Mouse (Mus musculus): Measurements from ENCODE around the gene Kbtbd13. TPM values are rescaled to one million over a fixed set of nuclear protein-coding genes. Genes with fewer than 3 reads are reported as not detected.

The Kbtbd13 gene
- total and polyA plus RNA-seq, 3 experiments = not detected

DNA sequence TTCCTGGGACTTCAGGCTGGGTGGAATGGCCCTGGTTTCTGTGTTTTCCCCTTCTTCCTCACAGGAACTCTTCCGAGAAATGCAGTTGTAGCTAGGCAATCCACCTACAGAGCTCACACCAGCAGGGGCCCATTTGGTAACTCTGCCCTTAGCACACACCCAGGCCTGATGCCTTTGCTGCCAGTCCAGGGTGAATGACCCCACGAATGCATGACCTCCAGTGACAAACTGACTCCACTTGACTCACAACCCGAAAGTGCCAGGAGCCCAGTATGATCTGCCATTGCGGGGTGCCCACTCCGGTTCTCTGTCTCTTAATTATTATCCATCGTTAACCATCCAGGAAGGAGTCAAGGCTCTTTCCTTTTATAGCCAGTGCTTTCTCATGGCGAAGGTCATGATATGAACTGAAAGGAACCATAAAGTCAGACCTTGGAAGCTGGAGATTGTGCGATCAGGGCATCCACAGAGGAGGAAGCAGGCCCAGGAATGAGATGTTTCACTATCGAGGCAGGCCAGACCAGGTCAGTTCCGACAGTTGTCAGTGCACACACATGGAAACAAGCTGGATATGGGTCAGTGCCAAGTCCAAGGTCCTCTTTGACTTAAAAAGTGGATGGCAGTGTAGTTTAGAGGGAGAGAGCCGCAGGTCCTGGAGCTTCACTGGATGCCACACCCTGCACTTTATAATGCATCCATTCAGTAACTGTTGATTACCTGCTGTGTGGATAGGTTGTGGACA lies 31.5 kb upstream of the Kbtbd13 start, which contains the start of gene Slc51b:
Gene Slc51b (minus strand): TSS at position 196 of the 742 bp plus-strand sequence.
- H3K4me3 ChIP-seq (replicated peaks in 1 of 3; ENCODE audit: low read depth in 2 of 3, low read length in 2 of 3, poor library complexity in 1 of 3) = no peak within 1 kb of the TSS

DNA sequence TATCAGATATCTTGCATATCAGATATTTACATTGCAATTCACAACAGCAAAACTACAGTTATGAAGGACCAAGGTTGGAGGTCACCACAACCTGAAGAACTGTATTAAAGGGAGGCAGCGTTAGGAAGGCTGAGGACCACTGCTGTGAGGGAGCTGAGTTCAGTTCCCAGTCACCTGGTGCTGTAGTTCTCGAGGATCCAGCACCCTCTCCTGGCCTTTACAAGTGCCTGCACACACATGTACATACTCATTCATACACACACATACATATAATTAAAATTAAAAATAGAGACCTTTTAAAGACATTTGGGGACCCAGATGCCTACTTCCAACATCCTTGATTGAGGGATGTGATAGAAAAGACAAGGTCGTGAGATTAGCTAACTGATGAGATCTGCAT lies 28.2 kb upstream of the Kbtbd13 start:
- TF ChIP-seq RAD21 (IDR thresholded peaks at IDR 0.05; ENCODE audit: low read depth, low read length) (peak; percentile 38), TBP (conservative IDR thresholded peaks at IDR 0.05; ENCODE audit: low read depth, low read length) (no peak), CTCF (conservative IDR thresholded peaks at IDR 0.05 in 1 of 2, IDR thresholded peaks at IDR 0.05 in 1 of 2; ENCODE audit: low read depth in 2 of 2, low read length in 2 of 2) (peak in 1 of 2 experiments; percentile 50; a peak in 2 of 4 replicates), IRF4 (IDR thresholded peaks at IDR 0.05; ENCODE audit: low read depth, low read length) (no peak)
- H3K9me3 ChIP-seq (replicated peaks; ENCODE audit: low read length) = no peaks in the 10 kb centered on the region
- H3K9ac ChIP-seq (ENCODE audit: insufficient read depth, low read depth) = no peak overlapping the region
- in situ Hi-C loops (cut with MboI; ENCODE audit: low pct_ligation_motif_present, low pct_unique_long_range_greater_than_20kb, low sequenced_read_pairs) (loop anchor here (10.0 kb wide), 1 partner anchor 195 kb away; no protein-coding TSS in a partner anchor), dilution Hi-C loops (cut with MboI; ENCODE audit: extremely low pct_ligation_motif_present, extremely low pct_unique_long_range_greater_than_20kb, low sequenced_read_pairs) (no loop called here)
- H3K4me1 ChIP-seq (ENCODE audit: control insufficient read depth in 1 of 2, insufficient read depth in 2 of 2) = peaks cover 0 to 5% of the 10 kb centered on the region in 2 experiments; a peak in 2 of 4 replicates
- H3K36me3 ChIP-seq (replicated peaks in 1 of 2; ENCODE audit: control insufficient read depth in 1 of 2, insufficient read depth in 1 of 2, low read length in 1 of 2) = no peaks in the 10 kb centered on the region
- no peak overlapping the region for H3K4me2 ChIP-seq (ENCODE audit: insufficient read depth, low read depth, poor library complexity, severe bottlenecking)
- no peak for DNase-seq (ENCODE audit: extremely low read depth)
- H3K79me2 ChIP-seq (replicated peaks; ENCODE audit: control insufficient read depth, extremely low read depth, insufficient read depth, poor library complexity, severe bottlenecking) = no peaks in the 10 kb centered on the region
- H3K27ac ChIP-seq (ENCODE audit: insufficient read depth, low read depth) = no peak overlapping the region
- no peak overlapping the region for H3K4me3 ChIP-seq (replicated peaks in 1 of 3; ENCODE audit: low read depth in 2 of 3, low read length in 2 of 3, poor library complexity in 1 of 3)
- H3K27me3 ChIP-seq (replicated peaks) = no peaks in the 10 kb centered on the region

More for the DNA sequence above, 31.5 kb upstream of the Kbtbd13 start, which contains the start of gene Slc51b:
- dilution Hi-C loops (cut with MboI; ENCODE audit: extremely low pct_ligation_motif_present, extremely low pct_unique_long_range_greater_than_20kb, low sequenced_read_pairs) (no loop called here), in situ Hi-C loops (cut with MboI; ENCODE audit: low pct_ligation_motif_present, low pct_unique_long_range_greater_than_20kb, low sequenced_read_pairs) (loop anchor here (10.0 kb wide), 1 partner anchor 198 kb away; no protein-coding TSS in a partner anchor)
- no peak for DNase-seq (ENCODE audit: extremely low read depth)
- Histone ChIP-seq H3K9ac (ENCODE audit: insufficient read depth, low read depth) (no peak within 1 kb of the TSS), H3K4me1 (ENCODE audit: control insufficient read depth in 1 of 2, insufficient read depth in 2 of 2) (peaks cover 0 to 9% of the 10 kb centered on the region in 2 experiments; a peak in 2 of 4 replicates), H3K36me3 (replicated peaks in 1 of 2; ENCODE audit: control insufficient read depth in 1 of 2, insufficient read depth in 1 of 2, low read length in 1 of 2) (no peaks in the 10 kb centered on the region), H3K27ac (ENCODE audit: insufficient read depth, low read depth) (no peak within 1 kb of the TSS), H3K9me3 (replicated peaks; ENCODE audit: low read length) (no peaks in the 10 kb centered on the region), H3K79me2 (replicated peaks; ENCODE audit: control insufficient read depth, extremely low read depth, insufficient read depth, poor library complexity, severe bottlenecking) (no peaks in the 10 kb centered on the region), H3K4me2 (ENCODE audit: insufficient read depth, low read depth, poor library complexity, severe bottlenecking) (no peak within 1 kb of the TSS), H3K27me3 (replicated peaks) (no peaks in the 10 kb centered on the region)
- TF ChIP-seq MXI1 (IDR thresholded peaks at IDR 0.05; ENCODE audit: low read depth, low read length) (no peak), ZMIZ1 (IDR thresholded peaks at IDR 0.05; ENCODE audit: low read depth, low read length) (no peak), USF1 (IDR thresholded peaks at IDR 0.05; ENCODE audit: low read depth, low read length) (no peak)

DNA sequence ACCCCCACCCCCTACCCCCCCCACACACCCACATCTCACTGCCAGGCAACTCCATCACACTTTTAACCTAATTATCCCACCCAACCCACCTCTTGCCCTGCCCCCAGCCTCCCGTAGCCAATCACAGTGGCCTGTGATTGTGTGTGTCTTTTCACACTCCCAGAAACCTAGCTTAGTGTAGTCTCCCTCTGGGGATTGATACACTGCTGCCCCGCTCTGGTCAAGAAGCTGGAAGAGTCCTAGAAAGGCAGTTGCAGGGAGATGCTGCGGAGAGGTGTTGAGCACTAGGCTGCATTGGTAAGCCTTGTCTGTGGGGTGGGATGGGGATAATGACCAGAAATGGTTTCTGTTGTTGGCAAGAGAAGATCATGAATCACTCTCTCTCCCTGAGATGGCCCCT lies 26.3 kb upstream of the Kbtbd13 start:
- Histone ChIP-seq H3K4me2 (ENCODE audit: insufficient read depth, low read depth, poor library complexity, severe bottlenecking) (no peak overlapping the region), H3K27me3 (replicated peaks) (peaks cover 2% of the 10 kb centered on the region)
- in situ Hi-C loops (cut with MboI; ENCODE audit: low pct_ligation_motif_present, low pct_unique_long_range_greater_than_20kb, low sequenced_read_pairs) = no loop called here

More for the DNA sequence above, 26.3 kb upstream of the Kbtbd13 start:
- DNase-seq (ENCODE audit: extremely low read depth) = no peak
- no peaks in the 10 kb centered on the region for H3K36me3 ChIP-seq (replicated peaks in 1 of 2; ENCODE audit: control insufficient read depth in 1 of 2, insufficient read depth in 1 of 2, low read length in 1 of 2)
- no peaks in the 10 kb centered on the region; a peak in 1 of 4 replicates for H3K4me1 ChIP-seq (ENCODE audit: control insufficient read depth in 1 of 2, insufficient read depth in 2 of 2)
- TF ChIP-seq CTCF (conservative IDR thresholded peaks at IDR 0.05 in 1 of 2, IDR thresholded peaks at IDR 0.05 in 1 of 2; ENCODE audit: low read depth in 2 of 2, low read length in 2 of 2) (0 out of 4 replicates have a peak, but pooled peaks of 1 of the 2 experiments have one; percentile 8), HCFC1 (IDR thresholded peaks at IDR 0.05; ENCODE audit: low read depth, low read length) (no peak)
- no peak overlapping the region for H3K27ac ChIP-seq (ENCODE audit: insufficient read depth, low read depth)
- no peaks in the 10 kb centered on the region for H3K79me2 ChIP-seq (replicated peaks; ENCODE audit: control insufficient read depth, extremely low read depth, insufficient read depth, poor library complexity, severe bottlenecking)
- no peak overlapping the region for H3K4me3 ChIP-seq (replicated peaks in 1 of 3; ENCODE audit: low read depth in 2 of 3, low read length in 2 of 3, poor library complexity in 1 of 3)
- no peak overlapping the region for H3K9ac ChIP-seq (ENCODE audit: insufficient read depth, low read depth)
- no peaks in the 10 kb centered on the region for H3K9me3 ChIP-seq (replicated peaks; ENCODE audit: low read length)
- dilution Hi-C loops (cut with MboI; ENCODE audit: extremely low pct_ligation_motif_present, extremely low pct_unique_long_range_greater_than_20kb, low sequenced_read_pairs) = no loop called here

All from CH12.LX (cell line).